Mouse (Mus musculus) C2C12 (cell line): ENCODE results near the gene Cass4. TPM values are rescaled to one million over a fixed set of nuclear protein-coding genes. Genes with fewer than 3 reads are reported as not detected.

Experiments used
- H3K27me3 ChIP-seq: one replicate; pipeline ENCODE4 v1.6.1; 2011; ENCODE audit not compliant: control insufficient read depth, insufficient read depth, insufficient read length
- H3K36me3 ChIP-seq: one replicate; pipeline ENCODE4 v1.6.1; 2011; ENCODE audit not compliant: control insufficient read depth, insufficient read depth
- H3K4me3 ChIP-seq: one replicate; pipeline ENCODE4 v1.5.1; 2011; ENCODE audit warnings: mild to moderate bottlenecking, control low read depth; ENCODE audit not compliant: poor library complexity, insufficient read depth, severe bottlenecking
- H3K79me2 ChIP-seq: one replicate; pipeline ENCODE4 v1.6.1; 2011; ENCODE audit not compliant: control insufficient read depth, insufficient read depth
- H3K79me3 ChIP-seq: one replicate; pipeline ENCODE4 v1.6.1; 2011; ENCODE audit warnings: low read depth, control low read depth
- H3ac ChIP-seq: one replicate; pipeline ENCODE3; 2011; ENCODE audit warnings: low read depth; ENCODE audit not compliant: control insufficient read depth, insufficient read length
- CEBPB ChIP-seq: IDR thresholded peaks from one replicate; pipeline ENCODE4 v1.6.1; 2011; ENCODE audit warnings: low read depth, mild to moderate bottlenecking, control low read depth, moderate library complexity
- CTCF ChIP-seq: IDR thresholded peaks from one replicate; pipeline ENCODE4 v1.5.1; 2011; ENCODE audit not compliant: control insufficient read depth, insufficient read depth, insufficient read length
- FOSL1 ChIP-seq: IDR thresholded peaks from one replicate; pipeline ENCODE4 v1.8.0; 2011; ENCODE audit warnings: mild to moderate bottlenecking, low read length; ENCODE audit not compliant: poor library complexity, insufficient read depth, severe bottlenecking
- MAX ChIP-seq: IDR thresholded peaks from one replicate; pipeline ENCODE4 v1.6.1; 2011; ENCODE audit warnings: mild to moderate bottlenecking, control low read depth
- MYOD1 ChIP-seq: IDR thresholded peaks from one replicate; pipeline ENCODE4 v1.6.1; 2011; ENCODE audit warnings: low read depth; ENCODE audit not compliant: control insufficient read depth, insufficient read length
- MYOG ChIP-seq: IDR thresholded peaks from one replicate; pipeline ENCODE4 v1.6.1; 2011; ENCODE audit not compliant: control insufficient read depth, insufficient read length; ENCODE audit errors: extremely low read depth
- USF1 ChIP-seq: IDR thresholded peaks from one replicate; pipeline ENCODE4 v1.6.1; 2011; ENCODE audit warnings: low read depth, mild to moderate bottlenecking, control low read depth, moderate library complexity
- polyA plus RNA-seq: library from polyadenylated mRNA; unstranded; fragments of >200 nt; fragmentation: generic; extraction: Trizol; gene quantifications from one replicate; pipeline ENCODE4 v1.2.1, GENCODE M21; 2012; ENCODE audit warnings: missing spikeins

The Cass4 gene
- polyA plus RNA-seq, 1 experiment: 0.02 TPM

- Histone ChIP-seq H3ac (no peak overlapping the region), H3K4me3 (no peak overlapping the region), H3K79me2 (peaks cover 21% of the 10 kb centered on the region), H3K36me3 (no peaks in the 10 kb centered on the region), H3K27me3 (peaks cover 15% of the 10 kb centered on the region), H3K79me3 (peaks cover 19% of the 10 kb centered on the region)
- no peak for TF ChIP-seq FOSL1
- no peak for TF ChIP-seq MAX
- TF ChIP-seq CEBPB: no peak
- no peak for TF ChIP-seq MYOD1
- no peak for TF ChIP-seq MYOG
Measured at GRCm38 (mm10) chr2:172437371-172437952, 43.9 kb downstream of the Cass4 start.

GRCm38 (mm10) chr2:172439843-172440639 lies 46.4 kb downstream of the Cass4 start, which contains the start of gene Rtf2:
TSS of gene Rtf2 (plus strand) at chr2:172440556.
- Histone ChIP-seq H3K79me3 (peaks cover 34% of the 10 kb centered on the region), H3K27me3 (peaks cover 12% of the 10 kb centered on the region), H3ac (peak within 1 kb of the TSS; percentile 90), H3K4me3 (peak within 1 kb of the TSS; percentile 72), H3K79me2 (peaks cover 46% of the 10 kb centered on the region), H3K36me3 (peaks cover 5% of the 10 kb centered on the region)
- TF ChIP-seq CEBPB: no peak
- peak; percentile 25 for TF ChIP-seq MAX
- no peak for TF ChIP-seq MYOD1
- TF ChIP-seq USF1: no peak
- no peak for TF ChIP-seq MYOG

GRCm38 (mm10) chr2:172440640-172441005 lies 47.0 kb downstream of the Cass4 start:
- peak overlapping the region; percentile 90 for H3ac ChIP-seq
- H3K79me2 ChIP-seq: peaks cover 46% of the 10 kb centered on the region
- peaks cover 34% of the 10 kb centered on the region for H3K79me3 ChIP-seq
- peaks cover 10% of the 10 kb centered on the region for H3K27me3 ChIP-seq
- TF ChIP-seq CEBPB (no peak), CTCF (no peak), MYOG (no peak), USF1 (no peak), FOSL1 (no peak), MAX (no peak), MYOD1 (no peak)
- peaks cover 7% of the 10 kb centered on the region for H3K36me3 ChIP-seq
- H3K4me3 ChIP-seq: peak overlapping the region; percentile 72

GRCm38 (mm10) chr2:172441176-172441575 lies 47.6 kb downstream of the Cass4 start:
- H3K79me3 ChIP-seq: peaks cover 34% of the 10 kb centered on the region

GRCm38 (mm10) chr2:172445617-172446016 lies 52.0 kb downstream of the Cass4 start:
- Histone ChIP-seq H3ac (no peak overlapping the region), H3K36me3 (peaks cover 52% of the 10 kb centered on the region), H3K4me3 (no peak overlapping the region), H3K79me2 (peaks cover 43% of the 10 kb centered on the region), H3K27me3 (no peaks in the 10 kb centered on the region), H3K79me3 (peaks cover 33% of the 10 kb centered on the region)
- no peak for TF ChIP-seq MYOG
- no peak for TF ChIP-seq USF1
- no peak for TF ChIP-seq CEBPB
- no peak for TF ChIP-seq MAX
- no peak for TF ChIP-seq CTCF
- TF ChIP-seq MYOD1: no peak
- no peak for TF ChIP-seq FOSL1

More at GRCm38 (mm10) chr2:172441176-172441575, 47.6 kb downstream of the Cass4 start:
- Histone ChIP-seq H3ac (peak overlapping the region; percentile 54), H3K36me3 (peaks cover 11% of the 10 kb centered on the region), H3K4me3 (peak overlapping the region; percentile 72), H3K79me2 (peaks cover 46% of the 10 kb centered on the region), H3K27me3 (peaks cover 4% of the 10 kb centered on the region)
- TF ChIP-seq USF1 (peak; percentile 88), CEBPB (no peak)

GRCm38 (mm10) chr2:172447317-172447716 lies 53.7 kb downstream of the Cass4 start:
- peaks cover 26% of the 10 kb centered on the region for H3K79me2 ChIP-seq
- H3ac ChIP-seq: no peak overlapping the region
- peaks cover 17% of the 10 kb centered on the region for H3K79me3 ChIP-seq
- H3K27me3 ChIP-seq: no peaks in the 10 kb centered on the region
- no peak for TF ChIP-seq CTCF
- no peak for TF ChIP-seq FOSL1
- no peak for TF ChIP-seq MYOD1
- no peak for TF ChIP-seq MYOG
- no peak for TF ChIP-seq MAX
- TF ChIP-seq CEBPB: no peak
- no peak for TF ChIP-seq USF1
- H3K36me3 ChIP-seq: peaks cover 61% of the 10 kb centered on the region
- H3K4me3 ChIP-seq: no peak overlapping the region
